Mouse (Mus musculus): Measurements from ENCODE around the gene 4933412E24Rik. TPM values are rescaled to one million over a fixed set of nuclear protein-coding genes. Genes with fewer than 3 reads are reported as not detected.

The 4933412E24Rik gene
- polyA plus RNA-seq, 1 experiment from 2014 or later = not detected

DNA sequence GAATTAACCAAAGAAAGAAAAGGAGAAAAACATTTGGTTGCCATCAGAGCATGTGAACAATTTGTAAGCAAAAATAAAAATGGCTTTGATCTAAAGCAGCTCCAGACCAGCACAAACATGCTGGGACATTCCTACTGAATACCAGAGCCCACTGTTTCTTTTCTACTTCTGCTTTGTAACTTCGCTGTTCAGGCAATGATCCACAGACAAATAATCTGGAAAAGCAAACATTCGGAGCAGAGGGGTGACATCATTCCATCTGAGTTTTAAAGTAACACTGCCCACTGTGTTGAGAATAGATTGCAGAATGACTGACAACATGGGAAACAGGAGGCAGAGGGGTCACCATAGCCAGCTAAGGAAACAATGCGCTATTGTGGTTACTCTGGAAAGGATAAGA lies 41.1 kb downstream of the 4933412E24Rik start:
- no peak overlapping the region for H3K4me2 ChIP-seq (replicated peaks; ENCODE audit: low read depth)
- WGBS = 23% methylated on average over 3 of the region's 3 CpGs
- H3K4me1 ChIP-seq (replicated peaks; ENCODE audit: control insufficient read depth, insufficient read depth) = no peaks in the 10 kb centered on the region
- no peak for ATAC-seq (ENCODE audit: low FRiP score, low TSS enrichment)
- H3K27ac ChIP-seq (replicated peaks) = no peak overlapping the region
- no peak overlapping the region for H3K9ac ChIP-seq (ENCODE audit: low read length)
- TF ChIP-seq CTCF (IDR thresholded peaks at IDR 0.05; ENCODE audit: low read depth) = no peak
- no peak for TF ChIP-seq EP300 (optimal IDR thresholded peaks at IDR 0.05)
- DNase-seq (ENCODE audit: low spot score) = no peak
- no peaks in the 10 kb centered on the region for H3K36me3 ChIP-seq (ENCODE audit: control insufficient read depth, insufficient read depth, low read length)
- H3K27me3 ChIP-seq (ENCODE audit: control insufficient read depth, insufficient read depth, low read length) = no peaks in the 10 kb centered on the region
- no peaks in the 10 kb centered on the region for H3K9me3 ChIP-seq (ENCODE audit: control insufficient read depth, low read length)
- H3K4me3 ChIP-seq (ENCODE audit: low read depth, low read length) = no peak overlapping the region

GRCm38 (mm10) chr15:59974584-59974983 lies 41.8 kb downstream of the 4933412E24Rik start:
- Histone ChIP-seq H3K27ac (replicated peaks) (no peak overlapping the region), H3K4me2 (replicated peaks; ENCODE audit: low read depth) (no peak overlapping the region), H3K36me3 (ENCODE audit: control insufficient read depth, insufficient read depth, low read length) (no peaks in the 10 kb centered on the region), H3K9ac (ENCODE audit: low read length) (no peak overlapping the region), H3K4me3 (ENCODE audit: low read depth, low read length) (no peak overlapping the region), H3K4me1 (replicated peaks; ENCODE audit: control insufficient read depth, insufficient read depth) (no peaks in the 10 kb centered on the region), H3K27me3 (ENCODE audit: control insufficient read depth, insufficient read depth, low read length) (no peaks in the 10 kb centered on the region), H3K9me3 (ENCODE audit: control insufficient read depth, low read length) (no peaks in the 10 kb centered on the region)
- ATAC-seq (ENCODE audit: low FRiP score, low TSS enrichment) (no peak), DNase-seq (ENCODE audit: low spot score) (no peak)
- no peak for TF ChIP-seq CTCF (IDR thresholded peaks at IDR 0.05; ENCODE audit: low read depth)
- no peak for TF ChIP-seq EP300 (optimal IDR thresholded peaks at IDR 0.05)
- WGBS = 66% methylated on average over 5 of the region's 5 CpGs

DNA sequence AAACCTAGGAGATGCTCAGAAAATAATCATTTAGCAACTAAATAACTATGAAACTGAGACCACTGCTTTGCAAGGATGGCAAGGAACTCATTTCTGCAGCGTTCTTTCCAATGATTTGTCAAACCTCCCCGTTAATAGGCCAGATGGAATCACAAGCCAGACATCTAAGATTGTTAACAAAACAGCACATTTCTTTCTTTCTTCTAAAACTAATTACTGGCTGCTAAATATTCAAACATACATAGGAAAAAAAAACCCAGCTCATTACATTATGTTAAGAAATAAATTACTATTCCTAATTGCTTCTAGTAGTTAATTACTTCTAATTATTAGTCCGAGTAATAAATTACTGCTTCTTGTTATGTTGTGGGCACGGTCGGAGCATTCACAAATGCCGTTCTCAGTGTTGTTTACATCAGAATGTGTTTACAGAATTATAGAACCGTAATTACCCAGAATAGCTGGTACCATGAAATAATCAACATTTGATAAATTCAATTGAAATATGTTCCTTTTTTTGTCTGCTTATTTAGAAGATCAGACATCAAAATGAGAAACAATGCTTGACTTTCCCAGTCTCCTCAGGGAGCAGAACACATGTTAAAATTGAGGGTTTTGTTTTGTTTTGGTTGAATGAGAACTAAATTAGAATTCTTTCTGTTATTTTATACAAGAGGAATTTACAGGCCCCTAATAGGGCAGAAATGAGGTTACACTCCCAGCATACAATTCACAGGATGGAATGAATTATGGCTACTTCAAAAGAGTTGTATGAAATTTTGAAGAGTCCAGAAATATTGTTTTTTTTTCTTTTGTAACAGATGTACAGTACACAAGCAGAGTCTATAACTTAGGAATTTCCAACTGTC lies 42.5 kb downstream of the 4933412E24Rik start:
- H3K9me3 ChIP-seq (ENCODE audit: control insufficient read depth, low read length) = no peaks in the 10 kb centered on the region
- ATAC-seq (ENCODE audit: low FRiP score, low TSS enrichment) = no peak
- 81% methylated on average over 7 of the region's 7 CpGs for WGBS
- H3K36me3 ChIP-seq (ENCODE audit: control insufficient read depth, insufficient read depth, low read length) = no peaks in the 10 kb centered on the region
- no peak overlapping the region for H3K9ac ChIP-seq (ENCODE audit: low read length)
- no peaks in the 10 kb centered on the region for H3K4me1 ChIP-seq (replicated peaks; ENCODE audit: control insufficient read depth, insufficient read depth)
- H3K27me3 ChIP-seq (ENCODE audit: control insufficient read depth, insufficient read depth, low read length) = no peaks in the 10 kb centered on the region
- no peak overlapping the region for H3K4me2 ChIP-seq (replicated peaks; ENCODE audit: low read depth)
- DNase-seq (ENCODE audit: low spot score) = no peak
- H3K4me3 ChIP-seq (ENCODE audit: low read depth, low read length) = no peak overlapping the region
- H3K27ac ChIP-seq (replicated peaks) = no peak overlapping the region
- TF ChIP-seq CTCF (IDR thresholded peaks at IDR 0.05; ENCODE audit: low read depth) (no peak), EP300 (optimal IDR thresholded peaks at IDR 0.05) (no peak)

Measured in stomach, postnatal 0 days (tissue).